Mouse (Mus musculus) liver, embryonic 14.5 days (tissue): ENCODE results near the gene Trnau1ap. TPM values are rescaled to one million over a fixed set of nuclear protein-coding genes. Genes with fewer than 3 reads are reported as not detected.

Experiments
- ATAC-seq: fragments of 200-750 bp; cut with Nextera tagmentation; 2 replicates; pipeline ENCODE4 v1.8.0; 2017; ENCODE audit warnings: moderate number of reproducible peaks, mild to moderate bottlenecking, moderate library complexity; ENCODE audit not compliant: insufficient read depth
- DNase-seq, 3 experiments: peaks; one replicate each; pipeline ENCODE4 v3.0.0-alpha.2; 2012 to 2013; ENCODE audit warnings: low read depth in 3 of 3, low spot score in 3 of 3
- H3K27ac ChIP-seq: fragments of 300-500 bp; sonication (generic); 2 replicates; pipeline ENCODE4 v1.5.1; 2014; ENCODE audit warnings: moderate library complexity, mild to moderate bottlenecking, control low read depth, inconsistent platforms
- H3K27me3 ChIP-seq: fragments of 300-500 bp; sonication (generic); 2 replicates; pipeline ENCODE4 v1.6.1; 2014; ENCODE audit warnings: mild to moderate bottlenecking, low read length, moderate library complexity; ENCODE audit not compliant: control insufficient read depth, insufficient read depth
- H3K36me3 ChIP-seq: fragments of 300-500 bp; sonication (generic); replicated peaks from 2 replicates; pipeline ENCODE4 v1.6.1; 2014; ENCODE audit warnings: low read depth; ENCODE audit not compliant: control insufficient read depth, insufficient read depth
- H3K4me1 ChIP-seq, 2 experiments: fragments of 200-500 bp in 1 of 2; fragments of 300-500 bp in 1 of 2; sonication (generic) in 1 of 2; replicated peaks; 2 replicates each; pipeline ENCODE4 v1.6.1; 2012 to 2014; ENCODE audit warnings: antibody characterized with exemption in 1 of 2, inconsistent platforms in 1 of 2, low read length in 1 of 2; ENCODE audit not compliant: control insufficient read depth in 2 of 2, insufficient read depth in 2 of 2
- H3K4me2 ChIP-seq: fragments of 300-500 bp; sonication (generic); 2 replicates; pipeline ENCODE4 v1.6.1; 2014; ENCODE audit warnings: low read depth, mild to moderate bottlenecking, control low read depth, moderate library complexity
- H3K4me3 ChIP-seq, 2 experiments: fragments of 200-500 bp in 1 of 2; fragments of 300-500 bp in 1 of 2; sonication (generic) in 1 of 2; 2 replicates each; pipeline ENCODE4 v1.5.1; 2012 to 2014; ENCODE audit warnings: low read depth in 2 of 2, low read length in 2 of 2, mild to moderate bottlenecking in 2 of 2, control low read depth in 1 of 2, inconsistent platforms in 1 of 2, moderate library complexity in 1 of 2; ENCODE audit not compliant: insufficient read depth in 1 of 2
- H3K9ac ChIP-seq: fragments of 300-500 bp; sonication (generic); replicated peaks from 2 replicates; pipeline ENCODE4 v1.6.1; 2014; ENCODE audit warnings: mild to moderate bottlenecking, control low read depth, moderate library complexity
- H3K9me3 ChIP-seq: fragments of 300-500 bp; sonication (generic); 2 replicates; pipeline ENCODE4 v1.6.1; 2016; ENCODE audit warnings: low read length, mixed read lengths; ENCODE audit not compliant: control insufficient read depth
- CTCF ChIP-seq: IDR thresholded peaks from 2 replicates; pipeline ENCODE4 v1.5.1; 2016; ENCODE audit warnings: antibody characterized with exemption, low read depth, control low read depth
- EP300 ChIP-seq: IDR thresholded peaks from 2 replicates; pipeline ENCODE4 v1.6.1; 2016; ENCODE audit warnings: antibody characterized with exemption, low read depth
- WGBS: fragments of 180-500 bp; shearing (Covaris S2); extraction: QIAGEN DNeasy Blood & Tissue Kit; methylation state at CpG from one replicate; pipeline ENCODE4 v1.1.7; 2014; ENCODE audit not compliant: insufficient replicate concordance; 5-methylcytosine and 5-hydroxymethylcytosine counted together
- polyA plus RNA-seq, 2 experiments: library from polyadenylated mRNA; depleted of rRNA in 1 of 2; stranded (reverse) in 1 of 2; unstranded in 1 of 2; fragments of >200 nt; fragmentation: Nextera tagmentation in 1 of 2; extraction: Ambion mirVana in 1 of 2; gene quantifications; 2 replicates each; pipeline versions ENCODE4 v1.2.1 to v1.2.3; 2012 to 2014

Gene Trnau1ap
- polyA plus RNA-seq (2012; rRNA removed) (7.0 and 8.8 TPM in 2 replicates), polyA plus RNA-seq (2014; fragmentation: Nextera tagmentation; extraction: Ambion mirVana) (36.6 and 36.7 TPM in 2 replicates)

- WGBS, result 1% methylated on average over 52 of the region's 52 CpGs
- DNase-seq (peak; percentile 85 to 89 (median 86)), ATAC-seq (peak; percentile 94)
- peak within 1 kb of the TSS; percentile 73 for H3K27ac ChIP-seq
- H3K4me3 ChIP-seq, result peak within 1 kb of the TSS; percentile 58 to 70
- H3K9me3 ChIP-seq, result no peaks in the 10 kb centered on the region
- peaks cover 9 to 12% of the 10 kb centered on the region in 2 experiments for H3K4me1 ChIP-seq
- H3K9ac ChIP-seq, result peak within 1 kb of the TSS; percentile 83
- H3K4me2 ChIP-seq, result peak within 1 kb of the TSS; percentile 87
- no peaks in the 10 kb centered on the region for H3K27me3 ChIP-seq
- peaks cover 27% of the 10 kb centered on the region for H3K36me3 ChIP-seq
- no peak; the same call in 1 of the 2 replicates for TF ChIP-seq EP300
- peak; percentile 47 for TF ChIP-seq CTCF
Measured at GRCm38 (mm10) chr4:132329115-132329834, at the start of gene Trnau1ap. Trnau1ap (minus strand) TSS chr4:132329538.

GRCm38 (mm10) chr4:132373820-132374219 is 44.5 kb upstream of the Trnau1ap start:
- no peak overlapping the region for H3K27ac ChIP-seq
- DNase-seq (no peak), ATAC-seq (no peak)
- no peaks in the 10 kb centered on the region for H3K9me3 ChIP-seq
- H3K4me3 ChIP-seq, result no peak overlapping the region
- WGBS, result 88% methylated on average over 1 of the region's 1 CpGs
- H3K36me3 ChIP-seq, result peaks cover 45% of the 10 kb centered on the region
- no peak overlapping the region for H3K4me2 ChIP-seq
- TF ChIP-seq EP300 (no peak), CTCF (no peak)
- H3K9ac ChIP-seq, result no peak overlapping the region
- no peaks in the 10 kb centered on the region for H3K27me3 ChIP-seq
- H3K4me1 ChIP-seq, result no peaks in the 10 kb centered on the region

GRCm38 (mm10) chr4:132369953-132370750 is 40.8 kb upstream of the Trnau1ap start:
- Histone ChIP-seq H3K4me3 (no peak overlapping the region), H3K27me3 (no peaks in the 10 kb centered on the region), H3K9ac (no peak overlapping the region), H3K27ac (no peak overlapping the region), H3K4me1 (no peaks in the 10 kb centered on the region), H3K4me2 (no peak overlapping the region), H3K9me3 (no peaks in the 10 kb centered on the region), H3K36me3 (peaks cover 47% of the 10 kb centered on the region)
- no peak for DNase-seq
- TF ChIP-seq CTCF, result no peak
- TF ChIP-seq EP300, result no peak
- 77% methylated on average over 8 of the region's 8 CpGs for WGBS
- no peak for ATAC-seq

- Histone ChIP-seq H3K9ac (no peak overlapping the region), H3K4me1 (no peaks in the 10 kb centered on the region), H3K4me2 (no peak overlapping the region), H3K27ac (no peak overlapping the region), H3K27me3 (no peaks in the 10 kb centered on the region), H3K36me3 (peaks cover 58% of the 10 kb centered on the region), H3K4me3 (no peak overlapping the region), H3K9me3 (no peaks in the 10 kb centered on the region)
- 83% methylated on average over 18 of the region's 18 CpGs for WGBS
- TF ChIP-seq EP300, result no peak
- TF ChIP-seq CTCF, result no peak
- no peak for ATAC-seq
- DNase-seq, result no peak
Measured at GRCm38 (mm10) chr4:132367480-132368201, 38.3 kb upstream of the Trnau1ap start.
